Mouse (Mus musculus) hematopoietic stem cell, adult 5-6 weeks (primary cell): ENCODE results near the gene Gm17542. TPM values are rescaled to one million over a fixed set of nuclear protein-coding genes. Genes with fewer than 3 reads are reported as not detected.

Source experiments
- total RNA-seq: library from RNA; stranded (forward); fragments of 172-1452, 232-1000 nt; gene quantifications from 2 replicates; pipeline ENCODE4 v1.2.3, GENCODE M21; 2017

Gm17542 gene
- total RNA-seq, 1 experiment from 2014 or later, result not detected

Other genes starting within 250 kb of the Gm17542 start
- gene Ccdc138, start 220.3 kb downstream of the Gm17542 start, total RNA-seq, result 9.4 and 12.8 TPM in 2 replicates
- gene Edar, start 42.6 kb downstream of the Gm17542 start, total RNA-seq, result 3.1 and 4.2 TPM in 2 replicates
- gene Sh3rf3, start 95.1 kb upstream of the Gm17542 start, total RNA-seq, result 0.06 and 0.20 TPM in 2 replicates